Mouse (Mus musculus): ENCODE data around the gene Csad.

The Csad gene

DNA sequence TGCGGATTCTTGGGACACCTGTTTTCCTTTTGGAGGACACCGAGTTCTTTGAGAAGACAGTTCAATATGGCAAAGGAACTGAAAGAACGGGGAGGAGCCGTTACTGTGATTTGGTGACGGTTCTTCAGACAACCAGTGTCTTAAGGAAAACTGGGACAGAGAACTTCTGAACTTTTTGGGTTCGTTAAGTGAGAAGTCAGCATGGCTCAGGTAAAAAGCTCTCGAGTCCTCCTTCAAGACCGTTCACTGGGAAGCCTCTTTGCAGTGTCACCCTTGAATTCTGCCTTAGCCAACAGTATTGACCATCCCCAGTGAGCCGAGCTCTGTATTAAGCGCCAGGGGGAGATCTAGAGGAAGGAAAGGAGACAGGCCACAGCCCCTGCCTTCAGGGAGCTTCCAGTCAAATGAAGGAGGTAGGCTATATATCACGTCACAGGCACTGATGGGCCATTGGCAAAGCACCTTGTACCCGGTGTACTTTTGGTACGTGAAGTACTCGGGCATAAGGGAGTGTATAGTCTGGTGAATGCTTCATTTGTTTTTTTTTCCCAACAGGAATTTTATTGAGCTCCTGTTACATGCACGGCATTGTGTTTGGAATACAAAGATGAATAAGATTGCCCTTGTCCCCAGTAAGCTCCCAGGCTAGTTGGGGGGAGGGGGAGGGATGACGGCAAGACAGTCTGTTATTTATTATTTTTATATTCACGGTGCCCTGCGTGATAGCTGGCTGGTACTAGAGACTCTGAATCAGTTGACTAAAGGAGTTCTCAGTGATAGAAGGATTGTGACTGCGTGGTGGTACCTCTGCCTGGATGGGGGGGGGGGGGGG, at the start of gene Csad:
TSS of gene Csad (minus strand) at position 51 of the 832 bp plus-strand sequence.
- ChIA-PET CTCF (interaction anchor here (0.5 to 3.5 kb wide), 17 partner anchors 15 to 1109 kb away, joined by 3 to 41 read pairs (median 4); no protein-coding TSS in a partner anchor), POLR2A (interaction anchor here (0.6 to 8.7 kb wide), 49 partner anchors 7 to 466 kb away, joined by 3 to 87 read pairs (median 5); partner anchors contain the start of genes Soat2 (in 2 of the 4), Sp1 (in 2 of the 4), Espl1 (in 1 of the 4) and Gm9918 (in 1 of the 4))

- ChIA-PET CTCF (interaction anchor here (0.5 to 3.0 kb wide), 6 partner anchors 11 to 103 kb away, joined by 3 to 17 read pairs (median 8); partner anchors contain the start of gene Pfdn5 (in 1 of the 4)), POLR2A (interaction anchor here in 3 of 4 experiments (0.6 to 3.4 kb wide), 18 partner anchors 8 to 46 kb away, joined by 3 to 18 read pairs (median 4); partner anchors contain the start of genes Csad (in 2 of the 3), Espl1 (in 1 of the 3), Gm9918 (in 1 of the 3) and Mfsd5 (in 1 of the 3))
Measured at GRCm38 (mm10) chr15:102250521-102250920, 46.0 kb upstream of the Csad start.

DNA sequence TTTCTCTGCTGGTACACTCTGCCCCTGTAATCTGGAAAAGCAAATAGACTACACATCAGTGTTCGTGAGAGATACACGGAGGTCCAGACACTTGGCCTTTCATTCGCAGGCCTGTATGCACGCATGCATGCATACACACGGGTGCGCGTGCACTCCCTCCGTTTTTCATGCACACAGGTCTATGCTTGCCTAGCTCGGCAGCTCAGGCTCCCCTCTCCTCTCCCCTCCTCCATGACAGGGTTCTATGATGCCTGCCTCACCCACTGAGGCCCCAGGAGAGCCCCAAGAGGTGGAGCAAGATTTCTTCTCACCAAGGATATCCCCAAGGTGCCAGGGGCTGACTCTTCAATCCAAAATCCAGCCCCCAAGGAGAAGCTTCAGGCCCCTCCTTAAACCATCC, 45.4 kb upstream of the Csad start:
- POLR2A ChIA-PET: interaction anchor here in 3 of 4 experiments (0.9 to 3.4 kb wide), 19 partner anchors 8 to 76 kb away, joined by 3 to 18 read pairs (median 4); partner anchors contain the start of genes Csad (in 1 of the 3), Espl1 (in 1 of the 3), Gm9918 (in 1 of the 3) and Mfsd5 (in 1 of the 3)

DNA sequence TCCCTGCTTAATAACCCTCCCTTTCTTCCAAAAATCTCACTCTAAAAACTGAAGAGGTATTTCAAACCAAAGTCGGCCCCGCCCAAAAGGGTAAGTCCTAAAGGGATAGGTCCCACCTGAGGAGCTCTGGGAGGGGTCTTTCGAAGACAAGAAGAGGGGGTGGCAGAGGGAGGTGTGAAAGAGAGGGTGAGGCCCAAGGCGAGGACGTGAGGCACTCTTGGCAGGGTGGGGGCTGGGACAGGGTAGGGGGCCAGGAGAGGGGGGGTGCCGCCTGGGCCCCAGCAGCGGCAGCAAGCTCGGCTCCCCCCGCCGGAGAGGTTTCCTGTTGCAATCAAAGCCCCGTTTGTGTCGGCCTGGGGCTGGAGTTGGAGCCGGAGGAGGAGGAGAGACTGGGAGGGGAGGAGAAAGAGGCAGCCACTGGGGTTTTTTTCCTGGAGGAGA, 44.7 kb upstream of the Csad start:
- ChIA-PET CTCF (interaction anchor here in 3 of 4 experiments (0.6 to 3.0 kb wide), 5 partner anchors 9 to 132 kb away, joined by 3 to 17 read pairs (median 7); no protein-coding TSS in a partner anchor), POLR2A (interaction anchor here (0.6 to 3.4 kb wide), 35 partner anchors 7 to 1134 kb away, joined by 3 to 18 read pairs (median 4); partner anchors contain the start of genes Sp1 (in 2 of the 4), Csad (in 1 of the 4), Espl1 (in 1 of the 4) and Gm9918 (in 1 of the 4))

More for the DNA sequence above, 45.4 kb upstream of the Csad start:
- CTCF ChIA-PET: interaction anchor here (0.7 to 3.0 kb wide), 6 partner anchors 10 to 131 kb away, joined by 3 to 17 read pairs (median 8); no protein-coding TSS in a partner anchor

- ChIA-PET CTCF (interaction anchor here (0.6 to 3.0 kb wide), 9 partner anchors 9 to 922 kb away, joined by 3 to 17 read pairs (median 5); no protein-coding TSS in a partner anchor), POLR2A (interaction anchor here (0.6 to 3.4 kb wide), 27 partner anchors 8 to 1134 kb away, joined by 3 to 18 read pairs (median 5); partner anchors contain the start of genes Sp1 (in 2 of the 4), Csad (in 1 of the 4), Gm9918 (in 1 of the 4) and Pfdn5 (in 1 of the 4))
Measured at GRCm38 (mm10) chr15:102248812-102249191, 44.3 kb upstream of the Csad start.

- ChIA-PET CTCF (interaction anchor here (0.5 to 3.0 kb wide), 10 partner anchors 8 to 1820 kb away, joined by 3 to 17 read pairs (median 4); partner anchors contain the start of gene Gpr84 (in 1 of the 4)), POLR2A (interaction anchor here (0.7 to 3.5 kb wide), 16 partner anchors 8 to 991 kb away, joined by 3 to 40 read pairs (median 8); partner anchors contain the start of genes Gm9918 (in 1 of the 4), Rarg (in 1 of the 4) and Sp1 (in 1 of the 4))
Measured at GRCm38 (mm10) chr15:102248131-102248811, 43.7 kb upstream of the Csad start.

DNA sequence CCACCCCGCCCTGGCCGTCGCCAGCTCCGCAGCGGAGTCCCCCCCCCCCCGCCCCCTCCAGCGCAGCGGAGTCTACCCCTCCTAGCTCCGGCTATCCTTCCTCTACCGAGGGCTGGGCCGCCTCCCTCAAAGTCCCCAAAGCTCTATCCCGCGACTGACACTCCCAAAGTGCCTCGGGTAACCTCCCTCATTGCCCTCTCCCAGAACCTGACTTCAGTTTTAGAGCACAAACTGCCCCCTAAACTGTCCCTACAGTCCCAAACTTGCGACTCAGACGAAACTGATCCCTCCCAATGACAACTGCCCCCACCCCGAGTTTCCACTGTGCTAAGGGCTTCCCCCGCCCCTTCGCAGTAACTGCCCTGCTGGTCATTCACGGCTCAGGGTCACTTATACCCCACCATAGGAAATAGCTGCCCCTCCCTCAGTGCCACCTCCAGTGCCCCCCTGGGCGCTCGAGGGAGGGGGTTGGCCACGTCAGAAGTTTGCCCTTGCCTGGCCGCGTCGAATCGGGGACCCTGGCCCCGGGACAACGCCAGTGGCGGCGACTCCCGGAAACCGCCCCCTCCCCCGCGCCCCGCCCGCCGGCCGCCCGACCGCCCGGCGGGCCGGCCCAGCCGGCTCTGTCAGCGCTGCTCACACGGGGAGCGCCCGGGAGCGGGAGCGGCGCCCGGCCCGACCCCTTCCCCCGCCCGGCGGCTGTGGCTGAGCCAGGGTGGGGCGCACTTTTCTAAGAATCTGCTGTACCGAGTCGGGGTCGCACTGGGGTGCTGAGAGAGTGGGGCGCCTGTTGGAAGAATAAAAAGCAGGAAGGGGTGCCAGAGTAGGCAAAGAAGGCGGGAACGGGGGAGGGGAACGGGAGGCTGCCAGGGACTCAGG, 43.0 kb upstream of the Csad start:
- ChIA-PET CTCF (interaction anchor here in 3 of 4 experiments (0.6 to 4.1 kb wide), 32 partner anchors 8 to 1819 kb away, joined by 3 to 24 read pairs (median 4); partner anchors contain the start of genes Mfsd5 (in 1 of the 3), Spryd3 (in 1 of the 3) and Tarbp2 (in 1 of the 3)), POLR2A (interaction anchor here (0.6 to 5.3 kb wide), 76 partner anchors 8 to 1025 kb away, joined by 3 to 41 read pairs (median 5); partner anchors contain the start of genes Rarg (in 3 of the 4), Tarbp2 (in 3 of the 4), Csad (in 2 of the 4) and Eif4b (in 2 of the 4))

GRCm38 (mm10) chr15:102246866-102247251, 42.3 kb upstream of the Csad start:
- ChIA-PET CTCF (interaction anchor here in 3 of 4 experiments (0.6 to 4.1 kb wide), 37 partner anchors 8 to 1201 kb away, joined by 3 to 24 read pairs (median 4); partner anchors contain the start of genes Mfsd5 (in 1 of the 3), Spryd3 (in 1 of the 3) and Tarbp2 (in 1 of the 3)), POLR2A (interaction anchor here (0.6 to 5.3 kb wide), 100 partner anchors 8 to 1026 kb away, joined by 3 to 41 read pairs (median 5); partner anchors contain the start of genes Rarg (in 3 of the 4), Tarbp2 (in 3 of the 4), Csad (in 2 of the 4) and Eif4b (in 2 of the 4))

DNA sequence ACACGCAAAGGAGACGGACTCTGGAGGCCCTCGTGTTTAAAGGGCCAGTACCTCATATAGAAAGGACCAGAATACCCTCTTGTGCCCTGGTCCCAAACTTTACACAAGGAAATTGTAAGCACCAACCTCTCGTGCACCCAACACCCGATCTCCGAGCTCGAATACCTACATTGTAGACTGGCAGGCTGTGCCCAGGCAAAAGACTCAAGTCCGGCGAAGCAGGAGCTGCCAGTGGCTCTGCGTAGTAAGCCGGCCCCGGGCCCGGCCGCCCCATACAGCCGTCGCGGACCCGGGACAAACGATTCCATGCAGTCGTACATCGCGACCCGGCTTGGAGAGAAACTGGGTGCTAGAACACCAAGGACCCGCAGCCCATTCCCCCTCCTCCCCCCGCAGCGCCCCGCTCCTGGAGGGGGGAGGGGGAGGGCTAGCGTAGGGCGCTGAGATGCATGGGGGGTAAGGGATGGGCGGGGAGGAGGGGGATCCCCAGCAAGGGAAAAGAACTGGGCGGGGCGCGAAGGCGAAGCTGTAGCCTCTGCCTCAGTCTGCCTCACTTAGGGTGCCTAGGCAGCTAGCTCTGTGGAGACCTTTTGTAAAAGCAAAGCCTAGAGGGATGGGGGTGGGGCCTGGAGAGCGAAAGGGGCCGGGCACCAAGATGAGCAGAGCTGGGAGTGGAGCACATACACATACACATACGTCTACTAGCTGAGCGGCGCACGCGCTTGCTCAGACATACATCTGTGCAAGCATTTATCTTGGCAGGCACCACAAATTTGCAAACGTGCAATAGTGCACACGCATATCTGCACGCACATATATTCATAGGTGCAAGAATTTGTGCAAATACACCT, 41.6 kb upstream of the Csad start:
- POLR2A ChIA-PET: interaction anchor here (0.6 to 5.3 kb wide), 100 partner anchors 8 to 1026 kb away, joined by 3 to 41 read pairs (median 5); partner anchors contain the start of genes Mfsd5 (in 3 of the 4), Csad (in 2 of the 4), Eif4b (in 2 of the 4) and Itgb7 (in 2 of the 4)
- CTCF ChIA-PET: interaction anchor here in 3 of 4 experiments (0.6 to 4.1 kb wide), 33 partner anchors 7 to 1200 kb away, joined by 3 to 24 read pairs (median 4); partner anchors contain the start of genes Mfsd5 (in 1 of the 3), Spryd3 (in 1 of the 3) and Tarbp2 (in 1 of the 3)

DNA sequence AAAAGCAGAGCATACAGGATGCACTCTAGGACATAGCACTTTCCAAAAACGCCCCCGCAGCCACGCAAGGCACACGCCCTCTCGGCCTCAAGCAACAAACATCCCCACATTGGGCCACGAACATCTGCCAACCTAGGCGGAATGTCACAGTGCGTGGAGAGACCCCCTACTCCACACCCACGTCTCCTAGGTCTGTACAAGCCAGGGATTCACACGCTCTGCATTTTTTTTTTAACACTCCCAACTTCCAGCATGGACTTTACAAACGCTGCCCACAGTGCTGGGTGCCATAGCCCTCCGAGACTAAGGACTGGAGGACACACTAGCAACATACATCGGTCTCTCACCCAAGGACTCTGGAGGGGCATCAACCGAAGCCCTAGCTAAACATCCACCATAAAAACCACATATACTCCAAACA, 40.9 kb upstream of the Csad start:
- POLR2A ChIA-PET: interaction anchor here in 3 of 4 experiments (0.9 to 5.3 kb wide), 20 partner anchors 10 to 273 kb away, joined by 3 to 41 read pairs (median 8); partner anchors contain the start of genes Mfsd5 (in 2 of the 3), Espl1 (in 1 of the 3), Igfbp6 (in 1 of the 3) and Itgb7 (in 1 of the 3)

GRCm38 (mm10) chr15:102244306-102245191, 40.0 kb upstream of the Csad start:
- ChIA-PET CTCF (interaction anchor here in 3 of 4 experiments (0.6 to 4.1 kb wide), 9 partner anchors 9 to 492 kb away, joined by 3 to 24 read pairs (median 4); no protein-coding TSS in a partner anchor), POLR2A (interaction anchor here in 3 of 4 experiments (0.8 to 5.3 kb wide), 19 partner anchors 8 to 273 kb away, joined by 3 to 41 read pairs (median 5); partner anchors contain the start of genes Itgb7 (in 1 of the 3), Map3k12 (in 1 of the 3), Mfsd5 (in 1 of the 3) and Pfdn5 (in 1 of the 3))

More for the DNA sequence above, 40.9 kb upstream of the Csad start:
- CTCF ChIA-PET: interaction anchor here in 3 of 4 experiments (0.9 to 4.1 kb wide), 7 partner anchors 10 to 141 kb away, joined by 3 to 24 read pairs (median 5); no protein-coding TSS in a partner anchor

GRCm38 (mm10) chr15:102243229-102244190, 39.0 kb upstream of the Csad start:
- ChIA-PET CTCF (interaction anchor here (0.6 to 4.1 kb wide), 20 partner anchors 8 to 903 kb away, joined by 3 to 24 read pairs (median 4); partner anchors contain the start of genes Aaas (in 1 of the 4) and Atp5g2 (in 1 of the 4)), POLR2A (interaction anchor here (0.5 to 5.3 kb wide), 51 partner anchors 8 to 1616 kb away, joined by 3 to 41 read pairs (median 4); partner anchors contain the start of genes Espl1 (in 2 of the 4), Gm9918 (in 2 of the 4), Mfsd5 (in 2 of the 4) and Pfdn5 (in 2 of the 4))

Measured in embryonic stem cell, embryonic (primary cell).